Mouse (Mus musculus): ENCODE data around the gene Izumo1r. TPM values are rescaled to one million over a fixed set of nuclear protein-coding genes. Genes with fewer than 3 reads are reported as not detected.
A peak's percentile ranks its signal among the peaks of the same experiment; 100 is the strongest.

Izumo1r gene
- 37.6 and 41.4 TPM in 2 replicates for polyA plus RNA-seq (2012; rRNA removed)

DNA sequence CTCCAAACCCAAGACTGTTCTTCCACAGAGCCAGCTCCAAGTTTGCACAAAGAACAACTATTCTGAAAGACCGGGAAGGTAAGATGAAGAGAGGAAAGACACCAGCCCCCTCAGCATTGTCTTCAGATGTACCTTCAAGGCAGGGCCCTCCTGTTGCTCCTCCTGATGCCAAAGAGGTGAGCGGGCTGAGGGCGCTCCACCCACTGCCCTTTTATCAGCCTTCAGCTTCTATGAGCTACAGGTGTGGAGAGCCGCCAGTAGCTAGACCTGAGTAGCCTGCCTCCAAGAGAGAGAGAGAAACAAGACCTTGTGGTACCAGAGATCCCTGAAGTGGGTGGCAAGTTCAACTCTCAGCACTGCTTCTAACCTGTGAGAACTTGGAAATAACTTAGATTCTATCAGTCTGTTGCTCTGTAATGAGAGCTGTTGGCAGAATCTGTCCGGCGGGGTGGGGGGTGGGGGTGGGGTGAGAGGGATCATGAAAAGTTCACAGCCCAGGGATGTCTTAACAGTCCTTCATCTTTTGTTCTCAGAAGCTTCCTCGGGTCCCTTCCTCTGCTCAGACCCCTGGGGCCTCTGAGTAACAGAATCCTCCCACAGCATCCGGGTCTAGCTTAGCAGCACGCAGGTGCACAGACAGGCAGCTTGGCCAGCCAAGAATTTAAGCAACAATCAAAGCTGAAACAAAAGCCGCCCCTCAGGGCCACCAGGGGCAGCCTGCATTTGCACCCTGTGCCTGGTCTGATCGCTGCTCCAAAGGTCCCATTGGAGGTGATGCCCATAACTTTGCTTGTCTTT is at the start of gene Izumo1r:
Izumo1r (minus strand) TSS at position 369 of the 798 bp plus-strand sequence.
- Histone ChIP-seq H3K27me3 (ENCODE audit: control insufficient read depth, insufficient read depth, low read length) (no peaks in the 10 kb centered on the region), H3K36me3 (ENCODE audit: control insufficient read depth, insufficient read depth, low read length) (no peaks in the 10 kb centered on the region), H3K4me3 (ENCODE audit: extremely low read depth, insufficient read depth, insufficient read length) (peak within 1 kb of the TSS; percentile 35; the same call in 1 of the 2 replicates), H3K27ac (ENCODE audit: insufficient read depth, low read length) (peak within 1 kb of the TSS; percentile 85), H3K4me1 (ENCODE audit: control insufficient read depth, insufficient read depth, insufficient read length) (peaks cover 12% of the 10 kb centered on the region; the same call in 1 of the 2 replicates)
- TF ChIP-seq POLR2A (IDR thresholded peaks at IDR 0.05; ENCODE audit: low read depth, low read length) (no peak), CTCF (IDR thresholded peaks at IDR 0.05; ENCODE audit: extremely low read depth, insufficient read depth, insufficient read length, insufficient replicate concordance) (no peak)
- WGBS = 38% methylated on average over 11 of the region's 11 CpGs
- DNase-seq (ENCODE audit: low read depth in 1 of 2, low spot score in 2 of 2) = peak in 1 of 2 experiments; percentile 39

DNA sequence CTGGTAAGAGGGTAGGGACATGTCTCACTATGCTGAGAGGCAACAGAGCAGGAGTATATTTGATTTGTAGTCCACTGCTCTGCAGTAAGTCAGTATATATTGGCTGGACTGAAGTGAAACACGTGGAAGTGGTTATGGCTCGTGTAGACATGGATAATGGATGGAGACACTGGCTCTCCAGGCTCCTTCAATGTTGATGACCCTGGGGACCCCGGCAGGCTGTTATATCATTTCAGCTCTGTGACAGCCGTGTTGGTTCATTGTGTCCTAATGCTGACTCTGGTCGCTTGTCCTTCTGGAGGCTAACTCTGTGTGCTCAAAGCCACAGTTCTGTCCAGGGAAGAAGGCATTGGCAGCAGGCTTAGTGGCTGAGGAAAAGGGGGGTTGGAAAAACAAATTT is 47.3 kb upstream of the Izumo1r start:
- Histone ChIP-seq H3K27ac (ENCODE audit: insufficient read depth, low read length) (no peak overlapping the region), H3K36me3 (ENCODE audit: control insufficient read depth, insufficient read depth, low read length) (no peaks in the 10 kb centered on the region), H3K4me3 (ENCODE audit: extremely low read depth, insufficient read depth, insufficient read length) (no peak overlapping the region), H3K27me3 (ENCODE audit: control insufficient read depth, insufficient read depth, low read length) (no peaks in the 10 kb centered on the region), H3K4me1 (ENCODE audit: control insufficient read depth, insufficient read depth, insufficient read length) (no peaks in the 10 kb centered on the region)
- DNase-seq (ENCODE audit: low read depth in 1 of 2, low spot score in 2 of 2) = no peak
- 86% methylated on average over 5 of the region's 5 CpGs for WGBS
- TF ChIP-seq CTCF (IDR thresholded peaks at IDR 0.05; ENCODE audit: extremely low read depth, insufficient read depth, insufficient read length, insufficient replicate concordance) = no peak
- no peak for TF ChIP-seq POLR2A (IDR thresholded peaks at IDR 0.05; ENCODE audit: low read depth, low read length)

DNA sequence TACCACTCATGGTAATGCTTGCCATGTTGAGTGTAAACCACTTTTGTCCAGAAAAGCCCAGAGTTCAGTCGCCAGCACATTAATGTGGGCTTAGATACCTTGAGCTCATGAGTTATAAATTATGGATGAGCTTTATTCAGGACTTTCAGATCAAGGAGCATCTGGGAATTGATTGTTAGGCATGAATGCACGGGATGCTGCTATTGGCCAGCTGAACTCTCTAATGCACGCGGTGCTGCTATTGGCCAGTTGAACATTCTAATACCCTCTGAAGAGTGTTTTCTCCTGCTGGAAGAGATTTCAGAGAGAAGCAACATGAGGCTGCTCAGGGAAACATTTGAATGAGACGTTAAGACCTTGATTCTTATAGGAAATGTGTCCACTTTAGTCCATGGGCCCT is 45.1 kb upstream of the Izumo1r start:
- Histone ChIP-seq H3K4me1 (ENCODE audit: control insufficient read depth, insufficient read depth, insufficient read length) (no peaks in the 10 kb centered on the region), H3K4me3 (ENCODE audit: extremely low read depth, insufficient read depth, insufficient read length) (no peak overlapping the region), H3K27ac (ENCODE audit: insufficient read depth, low read length) (no peak overlapping the region), H3K27me3 (ENCODE audit: control insufficient read depth, insufficient read depth, low read length) (no peaks in the 10 kb centered on the region), H3K36me3 (ENCODE audit: control insufficient read depth, insufficient read depth, low read length) (no peaks in the 10 kb centered on the region)
- 90% methylated on average over 5 of the region's 5 CpGs for WGBS
- TF ChIP-seq POLR2A (IDR thresholded peaks at IDR 0.05; ENCODE audit: low read depth, low read length) (no peak), CTCF (IDR thresholded peaks at IDR 0.05; ENCODE audit: extremely low read depth, insufficient read depth, insufficient read length, insufficient replicate concordance) (no peak)
- DNase-seq (ENCODE audit: low read depth in 1 of 2, low spot score in 2 of 2) = no peak

DNA sequence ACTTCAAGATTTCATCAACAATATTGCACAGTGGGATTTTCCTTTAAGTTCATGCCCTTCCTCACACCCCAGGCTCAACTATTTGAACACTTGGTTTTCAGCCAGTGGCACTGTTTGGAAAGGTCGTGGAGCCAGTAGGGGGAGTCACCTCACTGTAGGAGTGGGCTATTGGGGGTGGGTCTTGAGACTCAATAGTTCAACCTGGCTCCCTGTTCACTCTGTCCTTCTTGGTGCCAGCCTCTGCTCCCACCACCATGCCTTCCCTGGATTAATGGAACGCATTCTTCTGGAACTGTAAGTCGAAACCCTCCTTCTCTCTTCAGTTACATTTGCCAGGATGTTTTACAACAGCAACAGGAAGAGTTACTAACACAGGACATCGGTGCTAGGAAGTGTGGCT is 42.9 kb upstream of the Izumo1r start:
- Histone ChIP-seq H3K4me1 (ENCODE audit: control insufficient read depth, insufficient read depth, insufficient read length) (no peaks in the 10 kb centered on the region), H3K4me3 (ENCODE audit: extremely low read depth, insufficient read depth, insufficient read length) (no peak overlapping the region), H3K27ac (ENCODE audit: insufficient read depth, low read length) (no peak overlapping the region), H3K36me3 (ENCODE audit: control insufficient read depth, insufficient read depth, low read length) (no peaks in the 10 kb centered on the region), H3K27me3 (ENCODE audit: control insufficient read depth, insufficient read depth, low read length) (no peaks in the 10 kb centered on the region)
- DNase-seq (ENCODE audit: low read depth in 1 of 2, low spot score in 2 of 2) = no peak
- WGBS = 58% methylated on average over 4 of the region's 4 CpGs
- TF ChIP-seq POLR2A (IDR thresholded peaks at IDR 0.05; ENCODE audit: low read depth, low read length) (no peak), CTCF (IDR thresholded peaks at IDR 0.05; ENCODE audit: extremely low read depth, insufficient read depth, insufficient read length, insufficient replicate concordance) (no peak)

DNA sequence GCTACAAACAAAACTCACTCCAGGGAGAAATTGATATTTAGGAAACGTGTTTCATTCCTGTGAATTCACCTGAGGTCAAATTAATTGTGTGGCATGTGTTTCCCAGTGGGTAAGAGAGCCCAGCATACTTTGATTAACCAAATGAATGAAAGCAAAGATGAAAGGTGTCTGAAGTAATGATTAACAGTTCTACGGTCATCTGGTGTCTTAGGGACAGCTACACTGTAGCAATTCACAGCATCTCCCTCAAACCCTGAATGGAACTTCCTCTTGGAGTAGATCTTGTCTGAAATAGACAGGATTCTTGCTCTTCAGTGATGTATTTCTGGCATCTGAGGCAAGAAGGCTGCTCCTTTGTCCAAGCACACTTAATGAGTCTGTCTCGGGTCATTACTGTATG is 42.2 kb upstream of the Izumo1r start:
- H3K4me1 ChIP-seq (ENCODE audit: control insufficient read depth, insufficient read depth, insufficient read length) = no peaks in the 10 kb centered on the region
- H3K27me3 ChIP-seq (ENCODE audit: control insufficient read depth, insufficient read depth, low read length) = no peaks in the 10 kb centered on the region
- WGBS = 81% methylated on average over 3 of the region's 3 CpGs
- no peaks in the 10 kb centered on the region for H3K36me3 ChIP-seq (ENCODE audit: control insufficient read depth, insufficient read depth, low read length)
- H3K4me3 ChIP-seq (ENCODE audit: extremely low read depth, insufficient read depth, insufficient read length) = no peak overlapping the region
- no peak for DNase-seq (ENCODE audit: low read depth in 1 of 2, low spot score in 2 of 2)
- no peak overlapping the region for H3K27ac ChIP-seq (ENCODE audit: insufficient read depth, low read length)
- TF ChIP-seq POLR2A (IDR thresholded peaks at IDR 0.05; ENCODE audit: low read depth, low read length) (no peak), CTCF (IDR thresholded peaks at IDR 0.05; ENCODE audit: extremely low read depth, insufficient read depth, insufficient read length, insufficient replicate concordance) (no peak)

DNA sequence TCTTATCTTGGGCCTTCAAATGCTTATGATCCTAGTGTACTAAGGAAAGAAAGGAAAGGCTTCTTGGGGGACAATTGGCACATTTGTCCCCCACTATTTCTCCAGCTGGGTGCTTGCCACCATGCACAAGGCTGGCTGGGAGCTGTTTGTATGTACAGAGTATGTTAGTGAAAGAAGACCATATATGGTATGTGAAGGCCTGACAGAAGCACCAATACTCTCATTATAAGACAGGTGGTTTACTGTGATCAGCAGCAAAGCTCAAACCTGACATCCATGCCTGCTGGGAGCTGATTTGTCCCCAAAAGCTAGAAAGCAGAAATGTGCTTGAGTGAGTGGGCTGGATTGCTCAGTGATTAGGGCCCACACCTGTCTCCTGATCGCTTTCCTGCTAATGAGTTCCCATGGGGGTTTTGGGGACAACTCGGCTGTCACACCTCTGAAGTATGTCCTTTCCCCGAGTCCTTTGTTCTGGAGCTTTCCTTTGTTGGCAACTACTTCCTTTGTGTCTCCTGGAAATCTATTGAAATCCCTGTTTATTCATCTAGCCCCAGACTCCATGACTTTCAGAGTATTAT is 38.5 kb upstream of the Izumo1r start:
- no peak overlapping the region for H3K4me3 ChIP-seq (ENCODE audit: extremely low read depth, insufficient read depth, insufficient read length)
- H3K27ac ChIP-seq (ENCODE audit: insufficient read depth, low read length) = no peak overlapping the region
- no peaks in the 10 kb centered on the region for H3K27me3 ChIP-seq (ENCODE audit: control insufficient read depth, insufficient read depth, low read length)
- no peak for TF ChIP-seq POLR2A (IDR thresholded peaks at IDR 0.05; ENCODE audit: low read depth, low read length)
- no peak for TF ChIP-seq CTCF (IDR thresholded peaks at IDR 0.05; ENCODE audit: extremely low read depth, insufficient read depth, insufficient read length, insufficient replicate concordance)
- no peak for DNase-seq (ENCODE audit: low read depth in 1 of 2, low spot score in 2 of 2)
- no peaks in the 10 kb centered on the region for H3K4me1 ChIP-seq (ENCODE audit: control insufficient read depth, insufficient read depth, insufficient read length)
- 84% methylated on average over 3 of the region's 3 CpGs for WGBS
- no peaks in the 10 kb centered on the region for H3K36me3 ChIP-seq (ENCODE audit: control insufficient read depth, insufficient read depth, low read length)

DNA sequence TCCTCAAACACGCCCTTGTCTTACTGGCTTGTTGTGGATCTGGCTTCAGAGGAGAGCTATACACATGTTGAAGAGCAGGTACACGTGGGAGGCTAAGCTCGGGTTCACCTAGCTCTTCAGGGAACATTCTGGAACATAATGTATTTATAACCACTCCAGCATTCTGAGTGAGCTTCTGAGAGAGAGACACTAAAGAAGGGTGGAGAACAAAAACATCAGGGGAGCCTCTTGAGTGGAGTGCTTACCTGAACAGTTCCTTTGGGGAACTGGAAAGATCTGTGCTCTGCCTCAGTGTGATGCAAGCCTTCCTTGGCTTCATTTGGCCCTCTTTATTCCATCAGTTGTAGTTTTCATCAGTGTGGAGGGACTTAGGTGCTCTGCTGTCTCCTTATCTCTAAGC is 35.9 kb upstream of the Izumo1r start:
- Histone ChIP-seq H3K4me1 (ENCODE audit: control insufficient read depth, insufficient read depth, insufficient read length) (no peaks in the 10 kb centered on the region), H3K27ac (ENCODE audit: insufficient read depth, low read length) (no peak overlapping the region), H3K4me3 (ENCODE audit: extremely low read depth, insufficient read depth, insufficient read length) (no peak overlapping the region), H3K36me3 (ENCODE audit: control insufficient read depth, insufficient read depth, low read length) (no peaks in the 10 kb centered on the region), H3K27me3 (ENCODE audit: control insufficient read depth, insufficient read depth, low read length) (no peaks in the 10 kb centered on the region)
- WGBS = 85% methylated on average over 3 of the region's 3 CpGs
- no peak for DNase-seq (ENCODE audit: low read depth in 1 of 2, low spot score in 2 of 2)
- TF ChIP-seq CTCF (IDR thresholded peaks at IDR 0.05; ENCODE audit: extremely low read depth, insufficient read depth, insufficient read length, insufficient replicate concordance) (no peak), POLR2A (IDR thresholded peaks at IDR 0.05; ENCODE audit: low read depth, low read length) (no peak)

Data from spleen, adult 2 months (tissue).